Mouse (Mus musculus) T-cell, adult 2 months (primary cell): ENCODE measurements around the gene P2ry10b.

Experiments
- DNase-seq: peaks from one replicate; pipeline ENCODE4 v3.0.0; 2022; ENCODE audit warnings: low spot score

Gene P2ry10b

GRCm38 (mm10) chrX:107148681-107149080, at the start of gene P2ry10b:
P2ry10b (plus strand) TSS chrX:107148927.
- no peak for DNase-seq

- no peak for DNase-seq
Measured at GRCm38 (mm10) chrX:107116333-107116732, 32.4 kb upstream of the P2ry10b start.

DNA sequence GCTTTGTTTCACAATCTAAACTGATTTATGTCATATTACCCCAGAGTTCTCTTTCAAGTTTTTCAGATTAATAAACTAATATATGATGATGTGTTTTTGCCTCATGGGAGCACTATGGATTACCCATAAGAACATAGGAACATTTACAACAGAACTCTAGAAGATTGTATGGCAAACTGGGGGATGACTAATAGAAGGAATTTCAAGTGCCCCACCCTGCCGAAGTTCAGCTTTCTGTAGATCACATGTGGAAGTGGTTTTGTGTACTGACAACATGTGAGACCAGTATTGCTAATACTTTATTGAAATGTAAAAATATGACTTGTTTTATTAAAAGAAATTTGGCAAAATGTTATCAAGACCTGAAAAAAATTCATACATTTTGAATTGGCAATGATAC, 31.7 kb upstream of the P2ry10b start:
- no peak for DNase-seq

GRCm38 (mm10) chrX:107143184-107143583, 5.5 kb upstream of the P2ry10b start:
- no peak for DNase-seq

GRCm38 (mm10) chrX:107143930-107144329, 4.8 kb upstream of the P2ry10b start:
- no peak for DNase-seq

GRCm38 (mm10) chrX:107149391-107149993, 765 bp downstream of the P2ry10b start:
- peak; percentile 8 for DNase-seq

DNA sequence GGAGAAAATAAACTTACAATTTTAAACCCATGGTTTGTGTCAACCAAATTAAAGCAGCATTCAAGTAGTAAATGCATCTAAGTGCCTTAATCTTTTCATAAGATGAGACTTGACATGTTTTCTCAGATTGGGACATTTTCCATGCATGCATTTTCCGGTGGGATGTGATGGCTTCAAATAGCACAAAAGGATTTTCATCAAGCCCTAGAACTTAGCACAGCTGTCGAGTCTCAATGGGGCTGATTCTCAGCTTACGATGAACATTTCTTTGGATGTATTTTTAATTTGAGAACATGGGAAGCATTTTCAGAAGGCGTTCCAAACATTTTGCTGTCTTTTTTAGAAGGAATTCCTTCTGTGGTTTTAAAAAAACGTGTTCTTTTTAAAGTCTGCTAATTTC, 1.3 kb downstream of the P2ry10b start:
- DNase-seq: no peak

DNA sequence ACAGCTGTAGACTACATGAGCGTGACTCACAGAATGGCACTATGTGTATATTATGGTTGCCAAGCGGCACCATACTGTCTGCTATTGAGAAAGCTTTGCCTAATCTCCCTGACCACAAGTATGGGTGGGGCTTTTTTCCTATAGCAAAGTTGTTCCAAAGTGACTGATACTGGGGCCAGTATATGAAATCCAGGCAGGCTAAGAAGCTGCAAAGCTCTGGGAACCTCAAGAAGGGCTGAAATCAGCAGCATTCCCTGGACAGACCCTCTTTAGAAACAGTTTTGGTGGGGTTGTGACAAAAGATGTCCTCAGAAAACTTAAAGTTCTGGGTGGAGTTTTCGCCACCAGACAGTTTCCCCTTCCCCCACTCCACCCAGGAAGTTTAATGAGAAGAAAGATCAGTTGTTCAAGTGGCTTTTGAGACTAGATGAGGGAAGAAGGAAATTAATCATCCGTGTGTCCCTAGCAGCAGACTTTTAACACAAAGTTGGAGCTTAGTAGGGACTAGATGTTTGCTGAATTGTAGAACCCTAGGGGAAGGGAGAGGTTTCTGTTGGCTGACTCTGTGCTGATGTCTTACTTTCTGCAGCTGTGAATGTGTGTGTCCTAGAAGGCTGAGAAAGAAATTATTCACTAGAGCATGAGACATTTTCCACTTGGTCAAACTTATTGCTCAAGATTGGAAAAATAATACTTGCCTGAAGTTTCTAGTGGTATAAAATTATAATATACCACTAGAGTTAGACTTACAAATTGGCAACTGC, 2.2 kb downstream of the P2ry10b start:
- peak; percentile 45 for DNase-seq

DNA sequence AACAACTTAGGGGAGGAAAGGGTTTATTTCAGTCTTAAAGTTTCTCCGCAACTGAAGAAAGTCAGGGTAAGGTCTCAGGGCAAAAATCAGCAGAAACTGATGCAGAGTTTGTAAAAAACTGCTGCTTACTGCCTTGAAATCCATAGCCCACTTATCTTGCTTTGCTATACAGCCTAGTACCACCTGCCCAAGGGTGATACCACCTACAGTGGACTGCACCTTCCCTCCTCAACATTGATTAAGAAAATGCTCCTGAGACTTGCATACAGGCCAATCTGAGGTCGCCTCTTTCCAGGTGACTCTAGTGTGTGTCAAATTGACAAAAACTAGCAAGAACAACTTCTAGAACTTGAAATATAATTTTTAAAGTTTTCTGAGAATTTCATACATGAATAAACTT, 7.3 kb downstream of the P2ry10b start:
- no peak for DNase-seq

GRCm38 (mm10) chrX:107160496-107160895, 11.8 kb downstream of the P2ry10b start:
- DNase-seq: peak; percentile 12

DNA sequence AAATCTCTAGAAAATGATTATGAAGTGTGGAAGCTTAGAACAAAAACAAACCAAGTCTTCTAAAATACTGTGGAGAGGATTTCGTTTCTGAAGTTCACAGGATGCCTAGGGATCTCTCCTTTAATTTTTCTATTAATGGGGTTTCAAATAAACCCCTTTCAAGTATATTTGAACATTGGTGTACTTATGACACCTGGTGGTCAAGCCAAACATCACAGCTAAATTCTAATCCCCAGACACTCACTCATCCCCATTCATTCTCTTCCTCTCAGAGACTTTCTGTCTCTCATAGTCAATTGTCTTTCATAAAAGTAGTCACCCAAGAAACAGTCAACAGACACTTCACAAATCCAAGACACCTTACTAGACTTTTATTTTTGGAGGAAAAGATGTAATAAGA, 19.6 kb downstream of the P2ry10b start:
- peak; percentile 29 for DNase-seq

- no peak for DNase-seq
Measured at GRCm38 (mm10) chrX:107169128-107169527, 20.4 kb downstream of the P2ry10b start.

GRCm38 (mm10) chrX:107178742-107179141, 30.0 kb downstream of the P2ry10b start:
- peak; percentile 1 for DNase-seq

GRCm38 (mm10) chrX:107217577-107218090, 68.9 kb downstream of the P2ry10b start:
- DNase-seq: peak; percentile 28
